Mouse (Mus musculus) kidney, embryonic 16.5 days (tissue): ENCODE results near the gene Spo11. TPM values are rescaled to one million over a fixed set of nuclear protein-coding genes. Genes with fewer than 3 reads are reported as not detected.

Experiments used
- ATAC-seq: fragments of 200-750 bp; cut with Nextera tagmentation; 2 replicates; pipeline ENCODE4 v1.8.0; 2017; ENCODE audit warnings: moderate TSS enrichment; ENCODE audit not compliant: low FRiP score, low TSS enrichment
- H3K27ac ChIP-seq: fragments of 300-500 bp; sonication (generic); 2 replicates; pipeline ENCODE4 v1.5.1; 2014; ENCODE audit warnings: low read length
- H3K27me3 ChIP-seq: fragments of 300-500 bp; sonication (generic); 2 replicates; pipeline ENCODE4 v1.6.1; 2014; ENCODE audit warnings: low read length, control low read depth, mixed read lengths; ENCODE audit not compliant: insufficient read depth
- H3K36me3 ChIP-seq: fragments of 300-500 bp; sonication (generic); 2 replicates; pipeline ENCODE4 v1.6.1; 2014; ENCODE audit warnings: low read length, control low read depth, mixed read lengths; ENCODE audit not compliant: insufficient read depth
- H3K4me1 ChIP-seq: fragments of 300-500 bp; sonication (generic); 2 replicates; pipeline ENCODE4 v1.6.1; 2014; ENCODE audit warnings: low read length, control low read depth, mixed read lengths; ENCODE audit not compliant: insufficient read depth
- H3K4me2 ChIP-seq: fragments of 300-500 bp; sonication (generic); replicated peaks from 2 replicates; pipeline ENCODE4 v1.6.1; 2014; ENCODE audit warnings: low read depth, low read length
- H3K4me3 ChIP-seq: fragments of 300-500 bp; sonication (generic); 2 replicates; pipeline ENCODE4 v1.5.1; 2014; ENCODE audit warnings: mild to moderate bottlenecking, low read length
- H3K9ac ChIP-seq: fragments of 300-500 bp; sonication (generic); replicated peaks from 2 replicates; pipeline ENCODE4 v1.6.1; 2014; ENCODE audit warnings: low read length
- H3K9me3 ChIP-seq: fragments of 300-500 bp; sonication (generic); 2 replicates; pipeline ENCODE4 v1.6.1; 2016; ENCODE audit warnings: low read length, control low read depth
- WGBS: fragments of 180-500 bp; shearing (Covaris S2); extraction: QIAGEN DNeasy Blood & Tissue Kit; methylation state at CpG from one replicate; pipeline ENCODE4 v1.1.7; 2014; 5-methylcytosine and 5-hydroxymethylcytosine counted together
- polyA plus RNA-seq: library from polyadenylated mRNA; unstranded; fragments of >200 nt; fragmentation: Nextera tagmentation; extraction: Ambion mirVana; gene quantifications from 2 replicates; pipeline ENCODE4 v1.2.1, GENCODE M21; 2015

The Spo11 gene
- polyA plus RNA-seq, 1 experiment from 2014 or later: 0.05 TPM

DNA sequence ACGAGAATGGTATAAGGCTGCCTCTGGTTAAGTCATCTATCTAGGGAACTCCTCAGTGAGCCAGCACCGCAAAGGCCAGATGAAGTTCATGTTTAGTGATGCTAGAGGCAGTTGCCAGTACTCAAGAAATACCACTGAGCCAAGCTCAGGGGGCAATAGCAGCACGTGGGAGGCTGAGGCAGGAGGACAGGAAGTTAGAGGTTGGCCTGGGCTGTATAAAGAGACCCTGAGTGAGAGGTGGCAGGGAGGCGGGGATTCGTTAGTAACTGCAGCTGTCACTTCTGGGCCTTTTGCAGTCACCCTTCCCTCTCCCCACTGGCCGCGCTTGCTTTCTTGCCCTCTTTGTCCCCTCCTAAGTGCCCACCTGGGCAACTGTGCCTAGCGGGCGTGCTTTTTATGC is 41.8 kb downstream of the Spo11 start:
- Histone ChIP-seq H3K4me2 (peak overlapping the region; percentile 72), H3K4me3 (peak overlapping the region; percentile 45), H3K36me3 (peaks cover 20% of the 10 kb centered on the region), H3K9me3 (no peaks in the 10 kb centered on the region), H3K4me1 (peaks cover 38% of the 10 kb centered on the region), H3K9ac (peak overlapping the region; percentile 59), H3K27me3 (peaks cover 9% of the 10 kb centered on the region; the same call in 1 of the 2 replicates), H3K27ac (no peak overlapping the region)
- WGBS: 8% methylated on average over 9 of the region's 9 CpGs
- peak; percentile 23 for ATAC-seq

DNA sequence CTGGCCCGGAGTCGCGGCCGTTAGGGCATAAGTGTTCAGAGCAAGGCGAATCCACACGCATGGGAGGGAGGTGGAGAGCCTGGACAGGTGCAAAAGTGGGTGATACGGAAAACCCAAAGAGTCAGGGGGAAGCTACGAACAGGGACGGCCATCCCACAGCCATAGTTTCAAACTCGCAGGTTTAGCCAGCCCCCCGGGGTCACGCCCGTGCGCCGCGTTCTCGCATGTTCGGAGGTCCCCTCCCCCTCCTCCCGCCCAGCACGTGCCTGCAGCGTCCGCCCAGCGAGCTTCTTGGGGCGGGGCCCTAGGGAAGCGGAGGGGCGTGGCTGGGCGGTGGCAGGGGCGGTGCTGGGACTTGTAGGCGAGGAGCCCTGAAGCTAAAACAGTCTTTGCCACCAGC is 42.3 kb downstream of the Spo11 start:
- Histone ChIP-seq H3K9me3 (no peaks in the 10 kb centered on the region), H3K9ac (peak overlapping the region; percentile 59), H3K4me3 (peak overlapping the region; percentile 45), H3K27me3 (peaks cover 9% of the 10 kb centered on the region; the same call in 1 of the 2 replicates), H3K27ac (no peak overlapping the region), H3K36me3 (peaks cover 15% of the 10 kb centered on the region), H3K4me1 (peaks cover 41% of the 10 kb centered on the region), H3K4me2 (peak overlapping the region; percentile 72)
- peak; percentile 80 for ATAC-seq
- 0% methylated on average over 19 of the region's 29 CpGs for WGBS

DNA sequence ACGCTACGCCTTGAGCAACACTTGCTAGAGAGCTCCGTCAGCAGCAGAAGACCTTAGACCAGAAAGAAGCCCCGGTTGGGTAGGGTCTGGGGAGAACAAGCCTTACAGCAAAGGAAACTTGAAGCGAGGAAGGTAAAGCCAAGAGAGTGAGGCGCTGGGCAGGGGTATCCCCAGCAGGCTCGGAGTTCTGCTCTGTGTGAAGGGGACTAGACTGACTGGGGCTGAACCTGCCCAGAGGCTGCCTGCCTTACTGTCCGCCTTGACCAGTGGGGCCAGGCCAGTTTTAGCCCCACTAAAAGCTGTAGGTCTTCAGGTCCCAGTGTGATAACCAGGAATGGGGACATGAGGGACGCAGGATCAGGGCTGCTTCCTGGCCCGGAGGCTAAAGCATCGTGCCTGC is 42.9 kb downstream of the Spo11 start, which contains the start of gene Rbm38:
Gene Rbm38 (plus strand): TSS at position 69 of the 400 bp plus-strand sequence.
- peaks cover 47% of the 10 kb centered on the region for H3K4me1 ChIP-seq
- 35% methylated on average over 11 of the region's 11 CpGs for WGBS

DNA sequence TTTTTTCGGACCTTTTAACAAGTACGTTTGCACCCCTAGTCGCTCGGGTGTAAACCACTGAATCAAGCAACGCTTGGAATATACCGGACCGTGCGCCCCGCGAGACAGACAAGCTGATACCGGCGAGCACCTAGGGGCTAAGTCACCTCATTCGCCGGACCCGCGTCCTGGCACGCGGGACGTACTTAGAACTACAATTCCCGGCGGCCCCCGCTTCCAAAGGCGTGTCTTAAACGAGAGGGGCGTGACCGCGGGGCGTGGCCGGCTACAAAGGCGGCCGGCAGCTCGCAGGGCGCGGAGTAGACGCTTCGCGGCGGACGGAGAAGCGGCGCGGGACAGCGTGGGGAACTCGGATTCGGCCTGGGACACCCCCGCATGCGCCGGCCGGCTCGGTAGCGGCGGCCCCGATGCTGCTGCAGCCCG is 44.1 kb downstream of the Spo11 start:
- H3K4me2 ChIP-seq: peak overlapping the region; percentile 89
- H3K27me3 ChIP-seq: peaks cover 9% of the 10 kb centered on the region; the same call in 1 of the 2 replicates
- no peaks in the 10 kb centered on the region for H3K9me3 ChIP-seq
- ATAC-seq: peak; percentile 60
- peaks cover 54% of the 10 kb centered on the region for H3K4me1 ChIP-seq
- H3K36me3 ChIP-seq: no peaks in the 10 kb centered on the region
- H3K27ac ChIP-seq: no peak overlapping the region
- peak overlapping the region; percentile 73 for H3K9ac ChIP-seq
- peak overlapping the region; percentile 78 for H3K4me3 ChIP-seq
- under 1% methylated on average over 54 of the region's 54 CpGs for WGBS

More for the DNA sequence above, 42.9 kb downstream of the Spo11 start, which contains the start of gene Rbm38:
- H3K36me3 ChIP-seq: peaks cover 9% of the 10 kb centered on the region
- H3K9me3 ChIP-seq: no peaks in the 10 kb centered on the region
- peak within 1 kb of the TSS; percentile 59 for H3K9ac ChIP-seq
- H3K27me3 ChIP-seq: peaks cover 9% of the 10 kb centered on the region; the same call in 1 of the 2 replicates
- no peak within 1 kb of the TSS for H3K27ac ChIP-seq
- peak within 1 kb of the TSS; percentile 78 for H3K4me3 ChIP-seq
- peak within 1 kb of the TSS; percentile 89 for H3K4me2 ChIP-seq
- no peak for ATAC-seq

DNA sequence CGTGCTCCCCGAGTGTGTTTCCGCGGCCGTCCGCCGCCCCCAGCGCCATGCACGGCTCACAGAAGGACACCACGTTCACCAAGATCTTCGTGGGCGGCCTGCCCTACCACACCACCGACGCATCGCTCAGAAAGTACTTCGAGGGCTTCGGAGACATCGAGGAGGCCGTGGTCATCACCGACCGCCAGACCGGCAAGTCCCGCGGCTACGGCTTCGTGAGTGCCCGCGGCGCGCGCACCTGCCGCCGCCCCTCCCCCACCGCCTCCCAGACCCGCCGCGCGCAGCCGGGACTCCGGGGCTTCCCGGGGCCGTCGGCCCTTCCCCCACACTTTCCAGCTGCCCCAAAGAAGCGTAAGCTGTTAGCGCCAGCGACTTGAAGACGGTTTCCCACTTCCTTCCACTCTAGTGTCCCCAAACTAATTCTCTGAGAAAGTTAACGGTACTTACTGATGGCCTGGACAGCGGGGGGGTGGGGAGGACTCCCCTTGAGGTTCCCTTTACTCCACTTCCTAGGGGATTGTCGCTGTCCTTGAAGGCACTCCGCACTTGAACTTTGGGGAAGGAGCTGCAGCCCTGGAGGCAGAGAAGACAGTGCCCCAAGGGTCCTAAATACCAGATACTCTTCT is 44.7 kb downstream of the Spo11 start:
- no peaks in the 10 kb centered on the region for H3K9me3 ChIP-seq
- peaks cover 9% of the 10 kb centered on the region; the same call in 1 of the 2 replicates for H3K27me3 ChIP-seq
- peak overlapping the region; percentile 89 for H3K4me2 ChIP-seq
- WGBS: under 1% methylated on average over 50 of the region's 51 CpGs
- peaks cover 57% of the 10 kb centered on the region for H3K4me1 ChIP-seq
- H3K4me3 ChIP-seq: peak overlapping the region; percentile 78
- peak overlapping the region; percentile 73 for H3K9ac ChIP-seq
- H3K27ac ChIP-seq: no peak overlapping the region
- H3K36me3 ChIP-seq: no peaks in the 10 kb centered on the region
- peak; percentile 0; the same call in 1 of the 2 replicates for ATAC-seq

DNA sequence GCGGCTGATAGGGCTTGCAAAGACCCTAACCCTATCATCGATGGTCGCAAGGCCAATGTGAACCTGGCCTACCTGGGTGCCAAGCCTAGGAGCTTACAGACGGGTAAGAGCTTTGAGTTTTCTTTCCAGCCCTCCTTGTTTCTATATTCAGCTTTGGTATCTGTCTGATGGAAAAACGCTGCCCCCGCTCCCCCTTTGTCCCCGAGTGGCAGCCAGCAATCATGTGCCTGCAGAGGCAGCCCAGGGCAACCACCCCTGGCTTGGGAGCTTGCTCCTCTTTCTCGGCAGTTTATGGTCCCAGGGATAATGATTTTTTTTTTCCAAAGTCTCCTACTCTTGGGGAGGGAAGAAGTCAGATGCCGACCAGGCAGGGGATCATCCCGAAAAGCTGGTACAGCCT is 45.3 kb downstream of the Spo11 start:
- H3K27me3 ChIP-seq: peaks cover 9% of the 10 kb centered on the region; the same call in 1 of the 2 replicates
- peak overlapping the region; percentile 89 for H3K4me2 ChIP-seq
- H3K9me3 ChIP-seq: no peaks in the 10 kb centered on the region
- peak overlapping the region; percentile 78 for H3K4me3 ChIP-seq
- no peak for ATAC-seq
- peak overlapping the region; percentile 73 for H3K9ac ChIP-seq
- H3K36me3 ChIP-seq: no peaks in the 10 kb centered on the region
- no peak overlapping the region for H3K27ac ChIP-seq
- H3K4me1 ChIP-seq: peaks cover 57% of the 10 kb centered on the region
- WGBS: 28% methylated on average over 10 of the region's 10 CpGs

DNA sequence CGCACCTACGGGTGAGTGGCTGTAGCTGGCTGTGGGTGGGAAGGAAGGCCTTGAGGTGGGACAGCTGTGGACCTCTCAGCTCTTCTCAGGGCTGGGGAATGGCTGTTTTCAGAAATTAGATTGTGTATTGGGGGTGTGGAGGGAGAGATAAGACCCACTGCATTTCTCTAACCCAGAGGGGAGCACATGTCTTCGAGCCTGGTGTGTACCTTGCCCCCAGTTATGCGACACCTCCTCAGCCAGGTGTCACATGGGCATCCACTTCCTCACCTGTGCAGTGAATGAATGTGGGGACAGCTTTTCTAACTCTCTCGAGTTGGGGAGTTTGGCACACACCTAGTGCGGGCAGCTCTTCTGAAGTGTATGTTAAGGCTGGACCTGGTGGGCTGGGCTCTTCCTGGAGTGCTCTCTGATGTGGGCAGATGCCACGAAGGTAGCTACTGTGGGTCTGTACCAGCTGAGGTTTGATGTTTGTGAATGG is 45.9 kb downstream of the Spo11 start:
- H3K9ac ChIP-seq: peak overlapping the region; percentile 73; the same call in 1 of the 2 replicates

DNA sequence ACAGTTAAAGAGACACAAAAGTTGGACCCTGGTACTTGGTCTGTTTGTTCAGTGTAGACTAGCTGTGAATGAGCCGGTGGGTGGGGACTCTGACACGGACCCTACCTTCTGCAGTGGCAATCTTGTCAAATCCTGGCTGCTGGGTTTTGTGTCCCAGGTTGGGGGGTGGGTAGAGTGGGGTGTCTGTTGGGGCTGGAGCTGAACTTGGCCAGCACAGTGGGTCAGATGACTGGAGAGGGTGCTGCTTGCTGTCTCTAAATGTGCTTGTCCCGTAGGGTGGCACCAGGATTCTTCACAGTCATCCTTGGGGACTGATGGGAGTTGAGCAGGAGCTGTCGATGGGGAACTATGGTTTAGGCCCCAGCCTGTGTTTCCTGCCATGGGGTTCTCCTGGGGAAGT is 46.5 kb downstream of the Spo11 start:
- H3K9me3 ChIP-seq: no peaks in the 10 kb centered on the region
- H3K4me2 ChIP-seq: no peak overlapping the region
- H3K27me3 ChIP-seq: peaks cover 9% of the 10 kb centered on the region; the same call in 1 of the 2 replicates
- H3K4me1 ChIP-seq: peaks cover 52% of the 10 kb centered on the region
- H3K4me3 ChIP-seq: no peak overlapping the region
- no peak for ATAC-seq
- H3K27ac ChIP-seq: no peak overlapping the region
- H3K36me3 ChIP-seq: peaks cover 5% of the 10 kb centered on the region; the same call in 1 of the 2 replicates
- H3K9ac ChIP-seq: no peak overlapping the region
- WGBS: 82% methylated on average over 4 of the region's 4 CpGs

More for the DNA sequence above, 45.9 kb downstream of the Spo11 start:
- Histone ChIP-seq H3K4me2 (peak overlapping the region; percentile 89), H3K36me3 (no peaks in the 10 kb centered on the region), H3K27me3 (peaks cover 9% of the 10 kb centered on the region; the same call in 1 of the 2 replicates), H3K9me3 (no peaks in the 10 kb centered on the region), H3K4me1 (peaks cover 57% of the 10 kb centered on the region), H3K4me3 (peak overlapping the region; percentile 78), H3K27ac (no peak overlapping the region)
- 82% methylated on average over 7 of the region's 7 CpGs for WGBS
- ATAC-seq: no peak

DNA sequence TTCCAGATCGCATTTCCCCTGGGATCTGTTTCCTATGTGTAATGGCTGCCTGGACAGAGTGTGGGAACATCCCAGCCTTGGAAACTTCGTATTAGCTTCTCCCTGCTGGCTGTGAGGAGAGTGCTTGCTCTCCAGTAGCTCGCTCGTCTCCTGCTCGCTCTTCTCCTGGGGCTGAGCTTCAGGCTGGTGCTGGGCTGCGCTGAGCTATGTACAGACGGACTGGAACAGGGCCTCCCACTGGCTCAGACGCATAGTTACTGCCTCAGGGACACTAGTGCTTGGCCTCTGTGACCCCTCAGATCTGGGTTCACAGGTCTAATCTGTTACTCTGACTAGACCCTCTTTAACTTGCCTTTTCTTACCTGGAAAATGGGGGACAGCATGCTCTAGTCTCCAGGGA is 46.9 kb downstream of the Spo11 start:
- no peak overlapping the region for H3K4me2 ChIP-seq
- peaks cover 10% of the 10 kb centered on the region; the same call in 1 of the 2 replicates for H3K36me3 ChIP-seq
- no peak for ATAC-seq
- H3K27me3 ChIP-seq: peaks cover 9% of the 10 kb centered on the region; the same call in 1 of the 2 replicates
- no peak overlapping the region for H3K4me3 ChIP-seq
- no peak overlapping the region for H3K9ac ChIP-seq
- H3K27ac ChIP-seq: no peak overlapping the region
- H3K4me1 ChIP-seq: peaks cover 51% of the 10 kb centered on the region
- H3K9me3 ChIP-seq: no peaks in the 10 kb centered on the region
- 83% methylated on average over 8 of the region's 8 CpGs for WGBS

DNA sequence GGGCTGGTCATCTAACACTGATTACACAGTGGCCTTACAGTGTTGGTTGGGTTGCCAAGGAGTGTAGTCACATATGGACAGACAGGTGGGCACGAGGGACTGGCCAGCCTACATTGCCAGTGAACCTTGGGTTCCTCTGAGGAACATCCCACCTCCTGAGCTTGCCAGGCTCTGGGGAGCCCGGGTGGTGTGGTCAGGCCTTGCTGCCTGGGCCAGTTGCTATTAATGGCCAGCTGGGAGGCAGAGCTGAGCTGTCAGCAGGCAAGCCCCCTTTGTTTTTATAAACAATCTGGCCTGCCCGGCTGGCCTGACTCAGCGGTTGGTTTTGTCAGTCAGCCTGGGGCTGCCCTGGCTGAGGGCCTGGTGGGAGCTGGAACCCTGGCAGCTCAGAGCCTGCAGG is 47.4 kb downstream of the Spo11 start:
- 15% methylated on average over 4 of the region's 4 CpGs for WGBS
- Histone ChIP-seq H3K36me3 (peaks cover 10% of the 10 kb centered on the region; the same call in 1 of the 2 replicates), H3K4me2 (no peak overlapping the region), H3K27ac (no peak overlapping the region), H3K9ac (0 out of 2 replicates have a peak overlapping the region, but pooled peaks have one; percentile 20), H3K4me1 (peaks cover 48% of the 10 kb centered on the region), H3K27me3 (peaks cover 9% of the 10 kb centered on the region; the same call in 1 of the 2 replicates), H3K9me3 (no peaks in the 10 kb centered on the region), H3K4me3 (no peak overlapping the region)
- no peak for ATAC-seq
